Mouse (Mus musculus): Measurements from ENCODE around the gene Gpa33. TPM values are rescaled to one million over a fixed set of nuclear protein-coding genes. Genes with fewer than 3 reads are reported as not detected.

Gene Gpa33
- polyA plus RNA-seq, 1 experiment, result not detected

DNA sequence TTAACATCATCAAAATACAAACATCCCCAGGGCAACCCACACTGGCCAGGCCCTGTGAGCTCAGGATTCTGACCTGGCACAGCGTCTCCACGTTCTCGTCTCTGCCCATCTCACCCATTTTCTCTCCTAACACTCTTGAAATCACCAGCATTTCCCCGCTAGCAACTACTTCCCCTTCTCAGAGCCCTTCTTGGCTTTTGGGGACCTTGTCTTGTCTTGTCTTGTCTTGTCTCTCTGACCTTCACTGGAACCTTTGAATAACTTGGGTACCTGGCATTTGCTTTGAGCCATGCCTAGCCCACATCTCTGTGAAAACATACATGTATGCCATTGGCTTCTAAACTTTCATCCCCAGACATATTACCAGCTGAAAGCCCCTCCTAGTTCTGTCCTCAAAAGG is 19.4 kb downstream of the Gpa33 start:
- TF ChIP-seq CTCF (IDR thresholded peaks at IDR 0.05; ENCODE audit: borderline replicate concordance, insufficient read depth, low read depth, low read length) (no peak), POLR2A (IDR thresholded peaks at IDR 0.05; ENCODE audit: borderline replicate concordance, insufficient read depth, low read length) (no peak)
- Histone ChIP-seq H3K27me3 (ENCODE audit: control insufficient read depth, insufficient read depth, low read length) (no peaks in the 10 kb centered on the region), H3K4me3 (replicated peaks; ENCODE audit: insufficient read depth, low read depth, low read length) (no peak overlapping the region), H3K27ac (ENCODE audit: insufficient read depth, low read length) (no peak overlapping the region), H3K4me1 (ENCODE audit: control insufficient read depth, insufficient read depth, low read length) (no peaks in the 10 kb centered on the region)
- no peak for DNase-seq
- 91% methylated on average over 4 of the region's 4 CpGs for WGBS

DNA sequence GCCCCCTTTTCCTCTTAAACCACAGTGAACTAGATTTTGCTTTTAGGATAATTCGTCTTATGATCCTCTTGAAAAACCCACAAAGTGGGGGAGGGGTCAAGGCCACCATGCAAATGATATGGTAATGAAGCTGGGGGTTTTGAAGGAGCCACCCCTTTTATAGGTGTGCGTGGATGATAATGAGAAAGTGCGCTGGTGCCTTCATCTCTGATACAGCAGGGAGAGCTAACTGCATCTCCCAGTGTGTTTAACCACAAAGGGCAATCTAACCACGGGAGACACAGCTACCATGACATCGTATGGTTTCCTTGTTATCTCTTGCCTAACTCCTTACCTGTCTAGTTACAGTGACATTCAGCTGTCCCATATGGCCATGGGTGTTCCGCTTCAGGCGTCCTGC is 20.0 kb downstream of the Gpa33 start:
- Histone ChIP-seq H3K4me3 (replicated peaks; ENCODE audit: insufficient read depth, low read depth, low read length) (no peak overlapping the region), H3K4me1 (ENCODE audit: control insufficient read depth, insufficient read depth, low read length) (no peaks in the 10 kb centered on the region), H3K27me3 (ENCODE audit: control insufficient read depth, insufficient read depth, low read length) (no peaks in the 10 kb centered on the region), H3K27ac (ENCODE audit: insufficient read depth, low read length) (no peak overlapping the region)
- DNase-seq, result no peak
- 89% methylated on average over 7 of the region's 7 CpGs for WGBS
- no peak for TF ChIP-seq POLR2A (IDR thresholded peaks at IDR 0.05; ENCODE audit: borderline replicate concordance, insufficient read depth, low read length)
- TF ChIP-seq CTCF (IDR thresholded peaks at IDR 0.05; ENCODE audit: borderline replicate concordance, insufficient read depth, low read depth, low read length), result no peak

DNA sequence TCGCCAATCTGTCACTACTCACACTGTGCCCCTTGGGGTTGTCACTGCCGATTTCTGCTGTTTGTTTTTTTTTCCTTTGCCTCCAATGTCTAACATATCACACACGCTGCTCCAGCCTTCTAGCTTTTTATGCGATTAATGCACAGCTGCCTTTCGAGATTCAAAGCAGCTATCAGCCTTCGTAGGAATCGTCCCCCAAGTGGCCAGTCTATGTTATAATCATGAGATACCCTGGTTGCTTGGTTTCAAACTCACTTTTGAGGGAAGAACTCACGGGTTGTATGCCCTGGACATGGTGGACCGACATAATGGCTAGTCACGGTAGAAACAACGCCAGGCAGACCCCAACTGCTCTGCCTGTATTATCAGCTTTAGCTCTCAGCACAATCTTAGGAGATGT is 21.3 kb downstream of the Gpa33 start:
- WGBS, result 36% methylated on average over 11 of the region's 11 CpGs
- H3K4me3 ChIP-seq (replicated peaks; ENCODE audit: insufficient read depth, low read depth, low read length), result no peak overlapping the region
- H3K4me1 ChIP-seq (ENCODE audit: control insufficient read depth, insufficient read depth, low read length), result no peaks in the 10 kb centered on the region
- DNase-seq, result no peak
- TF ChIP-seq CTCF (IDR thresholded peaks at IDR 0.05; ENCODE audit: borderline replicate concordance, insufficient read depth, low read depth, low read length) (no peak), POLR2A (IDR thresholded peaks at IDR 0.05; ENCODE audit: borderline replicate concordance, insufficient read depth, low read length) (no peak)
- no peaks in the 10 kb centered on the region for H3K27me3 ChIP-seq (ENCODE audit: control insufficient read depth, insufficient read depth, low read length)
- no peak overlapping the region for H3K27ac ChIP-seq (ENCODE audit: insufficient read depth, low read length)

DNA sequence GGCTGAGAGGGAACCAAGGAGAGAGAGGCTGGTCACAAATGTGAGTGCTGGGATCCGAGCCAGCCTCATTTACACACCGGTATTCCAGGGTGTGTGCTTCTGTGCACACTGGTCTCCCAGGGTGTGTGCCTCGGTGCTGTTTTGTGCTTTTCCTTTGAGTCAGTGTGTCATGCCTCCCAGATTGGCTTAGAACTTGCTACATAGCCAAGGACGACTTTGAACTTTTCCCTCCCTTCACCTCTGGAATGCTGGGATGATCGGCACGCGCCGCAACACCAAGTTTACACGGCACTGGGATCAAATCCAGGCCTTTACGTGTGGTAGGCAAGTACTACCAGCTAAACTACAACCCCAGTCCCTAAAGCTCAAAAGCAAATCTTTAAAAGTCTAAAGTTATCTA is 22.0 kb downstream of the Gpa33 start:
- H3K4me1 ChIP-seq (ENCODE audit: control insufficient read depth, insufficient read depth, low read length), result no peaks in the 10 kb centered on the region
- no peaks in the 10 kb centered on the region for H3K27me3 ChIP-seq (ENCODE audit: control insufficient read depth, insufficient read depth, low read length)
- no peak overlapping the region for H3K27ac ChIP-seq (ENCODE audit: insufficient read depth, low read length)
- no peak for DNase-seq
- 76% methylated on average over 10 of the region's 10 CpGs for WGBS
- no peak overlapping the region for H3K4me3 ChIP-seq (replicated peaks; ENCODE audit: insufficient read depth, low read depth, low read length)
- TF ChIP-seq CTCF (IDR thresholded peaks at IDR 0.05; ENCODE audit: borderline replicate concordance, insufficient read depth, low read depth, low read length) (no peak), POLR2A (IDR thresholded peaks at IDR 0.05; ENCODE audit: borderline replicate concordance, insufficient read depth, low read length) (no peak)

DNA sequence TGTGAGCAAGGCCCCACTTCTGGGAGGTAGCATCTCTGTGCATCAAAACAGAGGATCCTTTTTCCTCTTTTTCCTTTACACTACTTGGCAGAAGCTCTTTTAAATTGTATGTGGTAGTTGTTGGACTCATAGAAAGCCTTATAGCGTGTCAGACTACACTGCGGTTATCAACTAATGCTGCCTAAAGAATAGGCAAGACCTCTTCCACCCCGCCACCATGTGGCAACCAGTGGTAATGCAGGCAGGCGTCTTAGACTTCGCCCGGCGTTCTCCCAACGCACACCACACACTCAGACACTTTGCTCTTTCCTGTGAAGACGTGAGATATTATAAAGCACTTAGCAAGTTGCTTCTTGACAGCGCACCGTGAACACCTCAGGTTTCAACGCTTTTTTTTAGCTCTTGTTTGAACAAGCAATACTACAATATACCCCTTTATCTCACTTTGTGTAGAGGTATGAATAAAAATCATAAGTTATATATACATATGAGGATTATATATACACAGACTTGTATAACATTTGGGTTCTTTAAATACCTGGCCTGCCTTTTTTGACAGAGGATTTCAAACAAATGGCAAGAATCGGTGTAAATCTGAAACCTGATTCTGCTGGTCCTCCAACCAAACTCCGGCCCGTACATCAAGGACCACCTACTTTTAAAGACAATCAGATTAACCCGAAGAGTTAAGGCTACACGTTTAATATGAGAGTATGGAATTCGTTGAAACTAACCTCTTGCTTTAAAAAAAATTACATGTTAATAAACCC is 23.5 kb downstream of the Gpa33 start:
- H3K4me3 ChIP-seq (replicated peaks; ENCODE audit: insufficient read depth, low read depth, low read length), result no peak overlapping the region
- no peaks in the 10 kb centered on the region for H3K27me3 ChIP-seq (ENCODE audit: control insufficient read depth, insufficient read depth, low read length)
- H3K4me1 ChIP-seq (ENCODE audit: control insufficient read depth, insufficient read depth, low read length), result no peaks in the 10 kb centered on the region
- 13% methylated on average over 18 of the region's 18 CpGs for WGBS
- H3K27ac ChIP-seq (ENCODE audit: insufficient read depth, low read length), result no peak overlapping the region
- DNase-seq, result peak; percentile 70 to 85
- TF ChIP-seq CTCF (IDR thresholded peaks at IDR 0.05; ENCODE audit: borderline replicate concordance, insufficient read depth, low read depth, low read length) (peak; percentile 95), POLR2A (IDR thresholded peaks at IDR 0.05; ENCODE audit: borderline replicate concordance, insufficient read depth, low read length) (no peak)

DNA sequence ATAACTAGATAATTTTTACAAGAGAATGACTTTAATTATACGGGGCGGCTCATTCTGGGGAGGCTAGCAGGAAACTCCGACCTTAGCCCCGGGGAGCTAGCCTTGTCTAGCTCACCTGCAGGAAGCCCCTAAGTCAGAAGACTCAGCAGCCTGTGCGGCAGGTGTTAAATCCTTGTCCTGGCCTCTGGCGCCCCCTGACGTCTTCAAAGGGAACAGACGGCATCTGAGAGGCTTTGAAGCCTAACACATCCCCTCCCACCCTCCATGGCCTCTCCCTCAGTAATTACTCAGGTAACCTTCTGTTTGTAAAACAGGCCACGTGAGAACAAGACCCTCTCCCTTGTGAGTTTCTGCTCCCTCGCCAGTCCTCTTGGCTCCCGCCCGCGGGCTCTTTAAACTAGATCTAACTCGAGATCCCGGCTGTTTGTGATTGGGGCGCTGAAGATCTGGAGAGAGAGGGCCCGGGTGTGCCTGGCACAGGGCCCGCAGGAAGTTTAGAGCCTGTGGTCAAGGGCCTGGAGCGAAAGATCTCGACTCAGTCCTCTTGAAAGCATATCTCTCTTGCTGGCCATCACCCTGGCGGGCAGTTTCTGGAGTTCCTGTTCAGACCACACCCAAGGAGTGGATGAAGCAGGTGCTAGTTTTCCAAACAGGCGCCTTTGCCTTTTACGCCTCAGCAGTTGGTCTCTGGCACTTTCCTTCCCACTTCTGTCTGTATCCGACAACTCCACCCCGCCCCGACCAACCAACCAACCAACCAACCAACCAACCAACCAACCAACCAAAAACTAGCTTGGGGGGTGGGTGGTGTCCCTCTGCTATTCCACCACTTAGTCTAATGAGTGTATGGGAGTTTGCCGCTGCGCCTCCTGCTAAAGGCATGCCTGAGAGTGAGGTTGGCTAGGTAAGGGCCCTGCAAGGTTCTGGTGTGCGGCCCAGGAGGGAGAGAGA is 24.4 kb downstream of the Gpa33 start:
- H3K4me1 ChIP-seq (ENCODE audit: control insufficient read depth, insufficient read depth, low read length), result no peaks in the 10 kb centered on the region
- no peak overlapping the region for H3K27ac ChIP-seq (ENCODE audit: insufficient read depth, low read length)
- TF ChIP-seq POLR2A (IDR thresholded peaks at IDR 0.05; ENCODE audit: borderline replicate concordance, insufficient read depth, low read length), result no peak
- TF ChIP-seq CTCF (IDR thresholded peaks at IDR 0.05; ENCODE audit: borderline replicate concordance, insufficient read depth, low read depth, low read length), result peak; percentile 93
- H3K4me3 ChIP-seq (replicated peaks; ENCODE audit: insufficient read depth, low read depth, low read length), result no peak overlapping the region
- WGBS, result 16% methylated on average over 29 of the region's 29 CpGs
- H3K27me3 ChIP-seq (ENCODE audit: control insufficient read depth, insufficient read depth, low read length), result no peaks in the 10 kb centered on the region
- DNase-seq, result peak; percentile 70 to 77

DNA sequence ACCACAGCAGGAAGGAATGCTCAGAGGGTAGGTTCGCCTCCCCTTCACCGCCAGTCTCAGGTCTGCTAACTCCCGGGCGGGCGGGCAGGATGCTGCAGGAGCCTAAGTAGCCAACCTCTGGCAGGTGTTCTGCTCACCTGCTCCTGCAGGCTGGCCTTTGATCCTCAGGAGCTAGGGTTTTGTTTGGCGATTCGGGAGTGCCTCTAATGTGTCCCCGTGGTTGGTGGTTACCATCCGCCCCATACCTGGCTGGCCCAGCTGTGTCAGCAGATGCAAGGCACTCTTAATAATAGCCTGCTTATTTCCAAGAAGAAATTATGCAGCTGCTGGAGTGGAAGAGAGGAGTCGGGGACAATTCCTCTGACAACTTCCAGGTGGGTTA is 25.1 kb downstream of the Gpa33 start:
- 63% methylated on average over 10 of the region's 10 CpGs for WGBS
- H3K27me3 ChIP-seq (ENCODE audit: control insufficient read depth, insufficient read depth, low read length), result no peaks in the 10 kb centered on the region
- TF ChIP-seq POLR2A (IDR thresholded peaks at IDR 0.05; ENCODE audit: borderline replicate concordance, insufficient read depth, low read length), result no peak
- TF ChIP-seq CTCF (IDR thresholded peaks at IDR 0.05; ENCODE audit: borderline replicate concordance, insufficient read depth, low read depth, low read length), result no peak
- H3K4me3 ChIP-seq (replicated peaks; ENCODE audit: insufficient read depth, low read depth, low read length), result no peak overlapping the region
- no peak overlapping the region for H3K27ac ChIP-seq (ENCODE audit: insufficient read depth, low read length)
- H3K4me1 ChIP-seq (ENCODE audit: control insufficient read depth, insufficient read depth, low read length), result no peaks in the 10 kb centered on the region
- no peak for DNase-seq

Data from cerebellum, adult 2 months (tissue).